Mouse (Mus musculus) heart, adult 2 months (tissue): ENCODE measurements around the gene Gmnn.

Experiments used
- CTCF ChIP-seq: fragments of 200-600 bp; IDR thresholded peaks from 2 replicates; pipeline ENCODE4 v1.8.1; 2022; ENCODE audit warnings: antibody characterized with exemption, mild to moderate bottlenecking, moderate library complexity
- EP300 ChIP-seq: fragments of 200-500 bp; IDR thresholded peaks from 2 replicates; pipeline ENCODE4 v1.6.1; 2011; ENCODE audit warnings: low read depth, low read length, control low read depth; ENCODE audit not compliant: insufficient read depth
- POLR2A ChIP-seq: fragments of 200-500 bp; IDR thresholded peaks from 2 replicates; pipeline ENCODE4 v1.6.1; 2011; ENCODE audit warnings: mild to moderate bottlenecking, low read depth, low read length, control low read depth; ENCODE audit not compliant: insufficient read depth

DNA sequence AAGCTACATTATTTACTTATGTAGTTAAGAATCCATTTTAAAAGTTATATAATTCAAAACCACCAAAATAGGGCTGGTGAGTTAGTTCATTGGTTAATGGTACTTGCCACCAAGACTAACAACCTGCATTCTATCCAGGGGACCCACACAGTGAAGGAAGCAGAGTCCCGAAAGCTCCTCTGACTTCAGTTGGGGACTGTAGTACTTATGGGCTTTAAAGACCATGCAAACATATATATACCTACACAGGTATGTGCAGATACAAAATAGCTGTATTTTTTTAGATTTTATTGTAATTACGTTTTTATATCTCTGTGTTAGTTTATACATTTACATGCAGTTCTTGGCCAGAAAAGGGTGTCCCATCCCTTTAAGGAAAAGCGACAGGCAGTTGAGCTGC is 5.0 kb downstream of the Gmnn start:
- TF ChIP-seq POLR2A = no peak
- TF ChIP-seq CTCF = no peak
- TF ChIP-seq EP300 = no peak
